Mouse (Mus musculus) ES-E14 (cell line): ENCODE results near the gene Rab5c.

Experiments
- CHD2 ChIP-seq: IDR thresholded peaks from 2 replicates; pipeline ENCODE4 v1.6.1; 2014; ENCODE audit warnings: mild to moderate bottlenecking, low read depth, low read length, inconsistent platforms
- HCFC1 ChIP-seq: IDR thresholded peaks from 2 replicates; pipeline ENCODE4 v1.6.1; 2012; ENCODE audit warnings: low read length, inconsistent platforms, borderline replicate concordance; ENCODE audit not compliant: insufficient read depth
- MAFK ChIP-seq: IDR thresholded peaks from 2 replicates; pipeline ENCODE4 v1.6.1; 2014; ENCODE audit warnings: mild to moderate bottlenecking, low read depth, low read length, inconsistent platforms; ENCODE audit not compliant: insufficient read depth
- ZC3H11A ChIP-seq: IDR thresholded peaks from 2 replicates; pipeline ENCODE4 v1.6.1; 2012; ENCODE audit warnings: low read depth, mild to moderate bottlenecking, inconsistent platforms, low read length, borderline replicate concordance
- ZNF384 ChIP-seq: IDR thresholded peaks from 2 replicates; pipeline ENCODE4 v1.6.1; 2012; ENCODE audit warnings: low read depth, low read length, inconsistent platforms

GRCm38 (mm10) chr11:100754693-100755057 is 16.7 kb upstream of the Rab5c start:
- TF ChIP-seq CHD2 (no peak), ZC3H11A (no peak), ZNF384 (no peak), HCFC1 (no peak), MAFK (no peak)
